Mouse (Mus musculus): ENCODE results near the gene Fyn. TPM values are rescaled to one million over a fixed set of nuclear protein-coding genes. Genes with fewer than 3 reads are reported as not detected.

Gene Fyn
- polyA plus RNA-seq, 1 experiment = 56.4 TPM

GRCm38 (mm10) chr10:39595862-39596261, 227.2 kb downstream of the Fyn start:
- Histone ChIP-seq H3K4me1 (ENCODE audit: control insufficient read depth, insufficient read depth, low read length) (peaks cover 4% of the 10 kb centered on the region), H3K4me3 (ENCODE audit: insufficient read depth, low read length) (no peak overlapping the region), H3K27ac (ENCODE audit: insufficient read depth, low read length) (no peak overlapping the region)
- TF ChIP-seq POLR2A (IDR thresholded peaks at IDR 0.05; ENCODE audit: low read depth, low read length) (no peak), CTCF (IDR thresholded peaks at IDR 0.05; ENCODE audit: borderline replicate concordance, insufficient read depth, low read length) (no peak)

GRCm38 (mm10) chr10:39597116-39597791, 228.6 kb downstream of the Fyn start:
- Histone ChIP-seq H3K4me1 (ENCODE audit: control insufficient read depth, insufficient read depth, low read length) (peaks cover 5% of the 10 kb centered on the region), H3K27ac (ENCODE audit: insufficient read depth, low read length) (no peak overlapping the region), H3K4me3 (ENCODE audit: insufficient read depth, low read length) (no peak overlapping the region)
- no peak for TF ChIP-seq CTCF (IDR thresholded peaks at IDR 0.05; ENCODE audit: borderline replicate concordance, insufficient read depth, low read length)
- TF ChIP-seq POLR2A (IDR thresholded peaks at IDR 0.05; ENCODE audit: low read depth, low read length) = no peak

GRCm38 (mm10) chr10:39597792-39598183, 229.1 kb downstream of the Fyn start:
- TF ChIP-seq POLR2A (IDR thresholded peaks at IDR 0.05; ENCODE audit: low read depth, low read length) = no peak
- no peak for TF ChIP-seq CTCF (IDR thresholded peaks at IDR 0.05; ENCODE audit: borderline replicate concordance, insufficient read depth, low read length)
- Histone ChIP-seq H3K4me1 (ENCODE audit: control insufficient read depth, insufficient read depth, low read length) (peaks cover 5% of the 10 kb centered on the region), H3K27ac (ENCODE audit: insufficient read depth, low read length) (no peak overlapping the region), H3K4me3 (ENCODE audit: insufficient read depth, low read length) (no peak overlapping the region)

GRCm38 (mm10) chr10:39599601-39600000, 230.9 kb downstream of the Fyn start:
- Histone ChIP-seq H3K4me3 (ENCODE audit: insufficient read depth, low read length) (no peak overlapping the region), H3K4me1 (ENCODE audit: control insufficient read depth, insufficient read depth, low read length) (peaks cover 5% of the 10 kb centered on the region), H3K27ac (ENCODE audit: insufficient read depth, low read length) (no peak overlapping the region)
- no peak for TF ChIP-seq POLR2A (IDR thresholded peaks at IDR 0.05; ENCODE audit: low read depth, low read length)
- no peak for TF ChIP-seq CTCF (IDR thresholded peaks at IDR 0.05; ENCODE audit: borderline replicate concordance, insufficient read depth, low read length)

- H3K27ac ChIP-seq (ENCODE audit: insufficient read depth, low read length) = no peak overlapping the region
- no peak overlapping the region for H3K4me3 ChIP-seq (ENCODE audit: insufficient read depth, low read length)
- no peak for TF ChIP-seq CTCF (IDR thresholded peaks at IDR 0.05; ENCODE audit: borderline replicate concordance, insufficient read depth, low read length)
- no peak for TF ChIP-seq POLR2A (IDR thresholded peaks at IDR 0.05; ENCODE audit: low read depth, low read length)
- H3K4me1 ChIP-seq (ENCODE audit: control insufficient read depth, insufficient read depth, low read length) = peaks cover 5% of the 10 kb centered on the region
Measured at GRCm38 (mm10) chr10:39600115-39600514, 231.5 kb downstream of the Fyn start.

GRCm38 (mm10) chr10:39601068-39601467, 232.4 kb downstream of the Fyn start:
- no peak for TF ChIP-seq POLR2A (IDR thresholded peaks at IDR 0.05; ENCODE audit: low read depth, low read length)
- TF ChIP-seq CTCF (IDR thresholded peaks at IDR 0.05; ENCODE audit: borderline replicate concordance, insufficient read depth, low read length) = no peak
- H3K27ac ChIP-seq (ENCODE audit: insufficient read depth, low read length) = no peak overlapping the region; the same call in 1 of the 2 replicates
- peaks cover 5% of the 10 kb centered on the region; the same call in 1 of the 2 replicates for H3K4me1 ChIP-seq (ENCODE audit: control insufficient read depth, insufficient read depth, low read length)
- no peak overlapping the region for H3K4me3 ChIP-seq (ENCODE audit: insufficient read depth, low read length)

- Histone ChIP-seq H3K27ac (ENCODE audit: insufficient read depth, low read length) (no peak overlapping the region), H3K4me1 (ENCODE audit: control insufficient read depth, insufficient read depth, low read length) (no peaks in the 10 kb centered on the region), H3K4me3 (ENCODE audit: insufficient read depth, low read length) (no peak overlapping the region)
- TF ChIP-seq CTCF (IDR thresholded peaks at IDR 0.05; ENCODE audit: borderline replicate concordance, insufficient read depth, low read length) (no peak), POLR2A (IDR thresholded peaks at IDR 0.05; ENCODE audit: low read depth, low read length) (no peak)
Measured at GRCm38 (mm10) chr10:39606434-39606833, 237.8 kb downstream of the Fyn start.

- H3K27ac ChIP-seq (ENCODE audit: insufficient read depth, low read length) = no peak overlapping the region
Measured at GRCm38 (mm10) chr10:39611234-39611633, 242.6 kb downstream of the Fyn start.

GRCm38 (mm10) chr10:39612131-39612530, 243.5 kb downstream of the Fyn start:
- TF ChIP-seq POLR2A (IDR thresholded peaks at IDR 0.05; ENCODE audit: low read depth, low read length) (no peak), CTCF (IDR thresholded peaks at IDR 0.05; ENCODE audit: borderline replicate concordance, insufficient read depth, low read length) (no peak)
- Histone ChIP-seq H3K4me3 (ENCODE audit: insufficient read depth, low read length) (peak overlapping the region; percentile 70), H3K4me1 (ENCODE audit: control insufficient read depth, insufficient read depth, low read length) (peaks cover 7% of the 10 kb centered on the region; the same call in 1 of the 2 replicates), H3K27ac (ENCODE audit: insufficient read depth, low read length) (peak overlapping the region; percentile 98)

More at GRCm38 (mm10) chr10:39611234-39611633, 242.6 kb downstream of the Fyn start:
- Histone ChIP-seq H3K4me3 (ENCODE audit: insufficient read depth, low read length) (no peak overlapping the region), H3K4me1 (ENCODE audit: control insufficient read depth, insufficient read depth, low read length) (peaks cover 7% of the 10 kb centered on the region; the same call in 1 of the 2 replicates)
- TF ChIP-seq POLR2A (IDR thresholded peaks at IDR 0.05; ENCODE audit: low read depth, low read length) (no peak), CTCF (IDR thresholded peaks at IDR 0.05; ENCODE audit: borderline replicate concordance, insufficient read depth, low read length) (no peak)

- Histone ChIP-seq H3K4me3 (ENCODE audit: insufficient read depth, low read length) (peak within 1 kb of the TSS; percentile 70), H3K4me1 (ENCODE audit: control insufficient read depth, insufficient read depth, low read length) (peaks cover 7% of the 10 kb centered on the region; the same call in 1 of the 2 replicates), H3K27ac (ENCODE audit: insufficient read depth, low read length) (peak within 1 kb of the TSS; percentile 98)
- TF ChIP-seq CTCF (IDR thresholded peaks at IDR 0.05; ENCODE audit: borderline replicate concordance, insufficient read depth, low read length) (no peak), POLR2A (IDR thresholded peaks at IDR 0.05; ENCODE audit: low read depth, low read length) (no peak)
Measured at GRCm38 (mm10) chr10:39612633-39612988, 244.0 kb downstream of the Fyn start, which contains the start of gene Traf3ip2. Gene Traf3ip2, plus strand, starts transcription at chr10:39612934.

All from embryonic fibroblast, embryonic 13.5 days (primary cell).